Mouse (Mus musculus) adrenal gland (tissue): Measurements from ENCODE around the gene Cenpp.

Experiments
- intact Hi-C: fragments of 180-260 bp; cut with DNase I; formaldehyde crosslinking; loops from one replicate; pipeline ENCODE4 v1.15.1; 2025
- long read RNA-seq, 2 experiments: library from polyadenylated mRNA; unstranded; transcript quantifications; one replicate each; pipeline ENCODE4 v2.0.0; 2020; ENCODE audit warnings: borderline replicate concordance in 1 of 2; ENCODE audit not compliant: insufficient replicate concordance in 1 of 2

Gene Cenpp
- long read RNA-seq, experiment 1, partial matches to known transcripts: 1 of 4 reads
- long read RNA-seq, experiment 1, other reads (novel, unspliced or antisense): 2 of 4 reads
- long read RNA-seq, experiment 2, partial matches to known transcripts: 0 of 2 reads
- long read RNA-seq, experiment 2, other reads (novel, unspliced or antisense): 1 of 2 reads

DNA sequence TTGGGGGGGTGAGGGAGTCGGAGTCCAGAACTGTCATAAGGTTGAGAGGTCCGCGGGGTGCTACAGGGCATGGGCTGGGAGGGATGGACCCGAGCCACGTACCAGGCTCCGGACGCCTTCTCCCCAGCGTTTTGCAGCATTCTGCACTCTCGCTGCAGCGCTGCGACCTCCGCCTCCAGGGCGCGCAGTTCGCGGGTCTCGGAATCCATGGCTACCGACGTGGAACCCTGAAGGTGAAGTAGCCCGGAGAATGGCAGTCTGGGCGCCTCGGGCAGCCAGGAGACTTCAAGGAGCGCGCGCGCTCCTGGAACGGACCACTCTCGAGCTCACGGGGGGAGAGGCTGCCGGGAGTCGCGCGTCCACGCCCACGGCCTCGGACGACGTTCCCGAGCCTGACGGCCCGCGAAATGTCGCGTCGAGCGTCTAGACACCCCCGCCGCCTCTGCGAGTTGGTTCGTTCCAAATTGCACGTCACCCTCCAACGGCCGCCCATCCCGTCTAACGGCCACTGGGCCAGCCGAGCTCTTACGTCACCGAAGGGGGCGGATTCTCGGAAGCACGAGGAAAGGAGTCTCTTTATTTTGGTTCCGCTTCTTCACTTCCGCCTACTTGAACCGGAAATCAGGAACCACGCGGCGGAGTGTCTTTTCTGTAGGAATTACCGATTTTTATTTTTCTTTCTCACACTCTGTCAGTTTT is at the start of gene Cenpp, which contains the start of gene Nol8:
Gene Cenpp (minus strand): TSS at position 305 of the 699 bp plus-strand sequence.
Gene Nol8 (plus strand): TSS at position 598 of the 699 bp plus-strand sequence.
- intact Hi-C loops: loop anchor here (5.0 kb wide), 1 partner anchor 315 kb away; no protein-coding TSS in a partner anchor

DNA sequence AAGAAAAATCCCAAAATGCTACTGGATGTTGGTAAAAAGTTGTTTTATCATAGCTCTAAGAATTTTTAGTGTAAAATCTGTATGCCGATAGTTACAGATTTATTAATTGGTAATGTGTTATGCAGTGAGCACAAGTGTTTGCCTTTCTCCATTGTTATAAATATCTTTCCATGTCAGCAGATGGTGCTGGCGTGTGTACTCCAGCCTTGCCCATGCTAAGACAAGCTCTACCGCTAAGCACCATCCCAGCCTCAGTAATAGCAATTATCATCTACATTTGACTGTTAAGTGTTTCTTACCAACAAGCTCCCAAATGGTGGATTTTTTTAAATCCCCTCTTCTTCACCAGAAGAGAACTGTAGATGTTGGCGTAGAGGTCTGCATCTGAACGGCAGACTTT is 38.5 kb upstream of the Cenpp start:
- intact Hi-C loops: no loop called here

DNA sequence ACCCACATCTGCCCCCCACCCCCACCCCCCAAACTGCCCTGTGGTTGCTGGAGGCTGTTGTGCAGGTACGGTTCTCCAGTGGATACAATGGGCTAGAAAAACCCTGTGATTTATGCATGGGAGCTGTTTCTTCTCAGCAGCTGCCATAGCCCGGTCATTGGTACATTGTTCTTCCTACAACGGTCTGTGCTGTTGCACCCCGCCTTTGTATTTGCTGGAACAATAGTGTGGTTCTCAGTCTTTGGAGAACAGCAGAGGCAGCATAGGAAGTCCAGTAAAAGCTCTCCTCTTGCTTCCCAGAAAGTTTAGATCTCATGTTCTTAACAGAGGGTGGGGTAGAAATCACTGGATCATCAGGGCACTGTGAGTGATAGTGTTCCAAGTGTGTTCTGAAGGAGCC is 31.7 kb upstream of the Cenpp start:
- intact Hi-C loops: no loop called here

DNA sequence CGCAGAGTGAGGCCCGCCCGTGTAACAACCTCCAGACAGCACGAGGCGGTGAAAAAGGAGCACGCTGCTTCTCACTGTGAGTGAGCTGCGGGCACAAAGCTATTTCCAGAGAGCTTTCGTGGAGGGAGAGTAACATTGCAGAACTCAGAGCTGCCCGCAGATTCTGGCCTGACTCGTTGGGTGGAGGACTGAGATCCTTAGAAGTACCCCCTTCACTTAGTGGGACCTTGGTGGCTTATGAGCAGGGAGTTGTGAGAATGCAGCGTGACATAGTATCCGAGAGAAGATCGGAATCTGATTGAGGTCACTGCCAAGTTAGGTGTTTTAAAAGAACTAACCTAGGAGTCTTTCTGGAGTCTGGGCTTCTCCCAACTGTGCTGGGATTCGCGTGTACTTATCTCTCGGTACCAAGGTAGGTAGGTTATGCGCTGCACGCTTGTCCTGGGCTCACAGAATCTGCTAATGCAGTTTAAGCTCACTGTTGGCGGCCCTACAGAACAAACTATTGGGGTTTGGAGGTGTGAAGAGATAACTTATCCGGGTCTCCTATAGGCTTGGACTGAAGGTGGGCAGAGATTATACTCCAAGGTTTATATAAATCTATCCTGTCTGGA is 29.8 kb upstream of the Cenpp start:
- intact Hi-C loops: no loop called here

DNA sequence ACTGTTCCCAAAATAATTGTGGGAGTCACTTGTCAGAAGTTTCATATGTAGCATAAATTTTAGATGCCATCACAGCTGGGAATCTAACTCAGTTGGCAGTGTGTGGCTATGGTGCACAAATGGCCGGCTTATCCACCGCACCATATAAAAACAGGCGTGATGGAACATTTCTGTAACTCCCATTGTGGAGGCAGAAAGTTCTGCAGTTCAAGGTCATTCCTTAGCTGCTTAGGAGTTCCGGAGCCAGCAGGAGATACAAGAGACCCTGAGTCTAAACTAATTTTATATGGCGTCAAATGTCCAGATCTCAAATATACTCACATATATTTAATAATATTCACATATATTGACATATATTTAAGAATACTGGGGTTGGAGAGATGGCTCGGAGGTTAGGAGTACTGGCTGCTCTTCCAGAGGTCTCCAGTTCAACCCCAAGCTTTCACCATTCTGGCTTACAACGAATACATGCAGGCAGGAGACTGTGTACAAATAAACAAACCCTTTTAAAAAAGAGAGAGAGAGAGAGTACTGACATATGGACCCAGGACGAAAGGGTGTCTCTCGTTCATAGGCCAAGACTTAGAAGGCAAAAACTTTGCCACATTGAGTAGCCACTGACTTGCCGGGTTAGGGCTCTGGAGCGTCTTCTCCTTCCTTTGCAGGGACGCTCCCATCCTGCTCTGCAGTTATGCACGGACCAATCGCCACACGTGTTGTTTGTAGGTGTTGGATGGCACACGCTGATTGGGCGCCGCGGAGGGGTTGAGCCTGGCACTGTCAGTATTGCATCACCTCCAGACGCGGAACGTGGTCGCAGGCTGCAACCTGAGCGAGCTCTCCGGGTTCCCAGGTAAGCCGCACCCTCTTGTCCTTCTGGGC is 29.0 kb upstream of the Cenpp start, which contains the start of gene Iars:
Gene Iars (plus strand): TSS at position 750 of the 882 bp plus-strand sequence.
- intact Hi-C loops: no loop called here

DNA sequence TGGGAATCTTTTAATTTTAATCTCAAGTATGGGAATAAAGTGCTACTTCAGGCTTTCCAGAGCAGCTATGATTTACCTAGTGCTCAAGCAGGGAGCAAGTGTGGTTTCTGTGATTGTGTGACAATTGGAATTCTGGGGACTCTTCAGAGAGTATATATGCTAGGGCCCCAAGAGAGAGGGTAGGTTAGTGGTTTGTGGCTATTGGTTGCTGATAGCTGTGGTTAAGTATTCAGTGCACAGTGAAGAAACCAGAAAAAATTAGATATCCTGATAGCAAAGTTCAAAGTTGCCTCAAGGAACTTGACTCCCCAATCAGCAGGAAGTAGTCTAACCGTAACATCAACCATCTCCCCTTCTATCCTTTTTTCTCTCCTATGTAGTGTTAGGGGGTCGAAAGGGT is 25.2 kb upstream of the Cenpp start:
- intact Hi-C loops: no loop called here

DNA sequence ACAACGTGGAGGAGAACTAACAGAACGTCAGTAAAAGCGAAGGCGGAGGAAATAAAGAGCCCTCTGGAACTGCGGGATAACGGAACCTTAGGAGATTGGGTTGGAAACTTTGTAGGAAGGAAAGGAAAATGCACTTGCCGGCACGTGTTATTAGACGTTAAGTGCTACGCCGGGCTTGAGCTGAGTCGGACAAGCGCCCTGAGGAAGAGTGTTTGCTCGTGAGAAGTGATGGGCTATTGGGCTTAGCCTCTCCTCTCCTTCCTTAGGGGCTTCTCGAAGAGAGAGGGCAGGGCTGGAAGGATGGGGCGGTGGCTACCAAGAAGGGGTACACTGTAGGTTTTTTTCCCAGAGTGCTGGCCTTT is 576 bp upstream of the Cenpp start:
- intact Hi-C loops: loop anchor here (5.0 kb wide), 1 partner anchor 316 kb away; no protein-coding TSS in a partner anchor

DNA sequence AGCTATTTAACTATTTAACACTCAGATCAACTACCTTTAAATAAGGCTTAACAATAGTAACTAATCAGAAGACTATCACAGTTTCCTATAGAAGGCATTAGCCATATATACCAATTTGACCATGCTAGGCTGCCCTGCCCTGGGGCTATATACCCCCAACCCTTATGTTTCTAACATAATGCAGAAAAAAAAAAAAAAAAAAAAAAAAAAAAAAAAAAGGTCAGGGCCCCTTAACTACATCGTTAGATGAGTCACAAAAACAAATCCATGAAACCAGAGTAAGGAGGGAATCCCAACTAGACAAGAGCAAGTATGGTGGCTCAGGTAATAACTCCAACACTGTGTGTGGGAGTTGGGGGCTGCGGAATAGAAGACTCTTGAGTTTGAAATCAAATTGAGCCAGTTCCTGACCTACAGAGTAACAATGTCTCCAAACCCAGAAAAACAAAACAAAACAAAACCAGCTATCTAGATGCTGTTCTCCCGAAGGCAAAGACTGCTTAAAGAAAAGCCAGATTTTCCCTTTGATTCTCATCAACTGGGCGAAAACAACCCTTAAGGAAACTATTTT is 719 bp downstream of the Cenpp start:
- intact Hi-C loops: loop anchor here (5.0 kb wide), 1 partner anchor 315 kb away; no protein-coding TSS in a partner anchor

DNA sequence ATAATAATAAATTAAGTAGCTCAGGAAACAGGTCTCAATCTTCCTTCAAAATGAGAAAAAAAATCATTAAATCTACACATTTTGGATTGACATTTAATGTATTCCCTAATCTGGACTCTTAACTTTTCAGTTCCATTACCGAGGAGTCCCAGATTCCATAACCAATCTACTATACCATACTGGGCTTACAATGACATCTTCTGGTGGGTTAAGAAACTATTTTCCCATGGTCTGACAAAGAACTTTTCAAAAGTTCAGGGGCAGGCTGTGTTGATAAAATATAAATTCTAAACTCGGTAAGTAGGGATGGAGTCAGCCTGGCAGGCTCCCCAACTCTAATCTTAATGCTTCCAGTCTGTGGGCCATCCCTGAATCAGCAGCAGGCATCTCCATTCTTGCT is 1.4 kb downstream of the Cenpp start:
- intact Hi-C loops: loop anchor here (5.0 kb wide), 1 partner anchor 314 kb away; no protein-coding TSS in a partner anchor

DNA sequence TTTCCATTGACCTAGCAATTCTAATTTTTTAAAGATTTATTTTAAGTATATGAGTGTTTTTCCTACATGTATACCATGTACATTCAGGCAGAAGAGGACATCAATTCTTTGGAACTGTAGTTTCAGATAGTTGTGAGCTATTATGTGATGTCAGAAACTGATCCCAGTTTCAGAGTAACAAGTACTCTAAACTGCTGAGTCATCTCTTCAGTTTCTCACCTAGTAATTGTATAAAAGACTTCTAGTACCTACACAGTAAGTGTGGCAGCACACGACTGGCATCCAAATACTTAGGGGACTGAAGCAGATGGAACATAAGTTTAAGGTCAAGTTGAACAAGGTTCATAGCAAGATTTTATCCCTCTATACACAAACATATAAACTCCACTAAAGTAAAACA is 6.6 kb downstream of the Cenpp start:
- intact Hi-C loops: no loop called here

DNA sequence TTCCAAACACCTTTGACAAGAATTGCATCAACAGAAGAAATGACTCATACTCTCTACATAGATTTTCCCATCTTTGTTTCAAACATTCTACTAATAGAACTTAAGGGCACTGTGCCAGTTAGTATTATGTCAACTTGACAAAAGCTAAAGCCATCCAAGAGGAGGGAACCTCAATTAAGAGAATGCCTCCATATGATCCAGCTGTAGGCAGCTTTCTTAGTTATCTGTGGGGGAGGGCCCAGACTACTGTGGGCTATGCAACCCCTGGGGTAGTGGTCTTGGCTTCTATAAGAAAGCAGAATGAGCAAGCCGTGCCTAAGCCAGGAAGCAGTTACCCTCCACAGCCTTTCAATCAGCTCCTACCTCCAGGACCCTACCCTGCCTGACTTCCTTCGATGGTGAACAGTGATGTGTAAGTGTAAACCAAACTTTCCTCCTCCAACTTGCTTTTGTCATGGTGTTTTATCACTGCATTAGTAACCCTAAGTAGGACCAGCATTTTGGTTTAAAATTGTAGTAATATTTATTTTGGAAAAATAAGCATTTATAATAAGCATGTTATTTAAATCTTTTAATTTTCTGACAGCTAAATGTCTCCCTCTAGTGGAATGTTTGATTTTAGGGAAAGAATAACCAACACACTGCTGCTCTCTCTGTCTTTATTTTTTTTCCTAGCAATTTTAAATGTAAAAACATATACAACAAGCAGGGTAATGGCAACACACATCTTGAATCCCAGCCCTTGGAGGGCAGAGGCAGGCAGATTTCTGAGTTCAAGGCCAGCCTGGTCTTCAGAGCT is 7.7 kb downstream of the Cenpp start:
- intact Hi-C loops: loop anchor here (1.0 to 5.0 kb wide), 2 partner anchors 83 to 196 kb away; no protein-coding TSS in a partner anchor

DNA sequence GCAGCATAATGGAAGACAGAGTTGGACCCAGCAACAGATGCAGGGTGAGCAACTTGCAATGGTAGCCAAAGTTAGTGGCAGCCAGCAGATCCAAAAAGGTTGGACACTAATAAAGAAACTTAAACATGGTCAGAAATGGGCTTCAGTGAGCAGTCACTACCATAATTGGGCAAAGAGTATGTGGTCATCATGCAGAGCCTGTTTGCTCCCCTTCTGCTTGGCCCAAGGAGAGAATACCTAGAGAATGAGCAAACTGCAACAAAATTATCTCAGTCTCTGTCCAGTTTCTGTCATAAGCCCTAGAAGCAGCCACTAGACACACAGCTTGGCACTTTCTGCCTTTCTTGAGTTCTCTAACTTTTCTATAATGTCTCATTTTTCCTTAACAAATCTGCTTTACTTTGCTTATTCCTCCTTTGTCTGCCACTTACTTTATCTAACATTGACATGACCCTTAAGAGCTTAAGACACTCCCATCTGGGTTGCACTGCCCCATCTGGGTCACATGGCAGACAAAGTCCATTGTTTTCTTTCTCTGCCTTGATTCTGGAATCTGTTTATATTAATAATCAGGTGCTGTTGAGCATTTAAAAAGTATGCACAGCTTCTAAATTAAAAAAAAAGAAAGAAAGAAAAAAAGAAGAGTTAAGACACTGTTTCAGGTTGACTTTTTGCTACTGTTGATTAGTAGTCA is 8.8 kb downstream of the Cenpp start:
- intact Hi-C loops: loop anchor here (5.0 kb wide), 1 partner anchor 82 kb away; no protein-coding TSS in a partner anchor

DNA sequence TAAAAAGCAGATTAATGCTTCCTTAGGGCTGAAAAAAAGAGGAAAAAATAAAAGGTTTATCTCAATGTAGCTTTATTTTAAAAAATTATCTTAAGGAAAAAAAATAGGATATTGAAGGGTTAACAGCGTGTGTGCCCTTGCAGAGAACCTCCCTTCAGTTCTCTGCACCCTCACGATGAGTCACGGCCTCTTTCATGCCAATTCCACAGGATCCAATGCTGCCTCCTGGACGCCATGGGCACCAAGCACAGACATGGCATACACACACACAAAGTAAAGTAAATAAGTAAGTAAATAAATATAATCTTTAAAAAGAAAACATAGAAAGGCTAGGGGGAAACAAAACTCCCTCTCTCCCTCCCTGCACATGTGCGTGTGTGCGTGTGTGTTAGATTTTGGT is 9.9 kb downstream of the Cenpp start:
- intact Hi-C loops: loop anchor here (5.0 kb wide), 1 partner anchor 80 kb away; no protein-coding TSS in a partner anchor

DNA sequence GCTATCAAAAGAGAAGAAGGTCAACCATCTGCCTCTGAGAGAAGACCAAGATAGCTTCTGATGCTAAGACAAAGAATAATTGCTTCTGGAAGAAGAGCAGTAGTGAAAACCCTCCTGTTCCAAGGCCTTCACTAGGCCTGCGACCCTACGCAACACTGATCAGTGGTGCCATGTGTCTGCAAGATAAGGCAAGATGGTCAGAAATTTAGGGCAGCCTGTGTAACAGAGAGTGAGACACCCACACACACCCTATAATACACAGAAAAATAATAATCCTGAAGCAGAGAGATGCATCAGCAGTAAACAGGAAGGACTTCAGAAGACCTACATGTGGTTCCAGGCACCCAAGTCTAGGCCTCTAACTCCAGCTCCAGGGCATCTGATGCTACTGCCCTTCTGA is 12.6 kb downstream of the Cenpp start:
- intact Hi-C loops: loop anchor here (5.0 kb wide), 1 partner anchor 78 kb away; no protein-coding TSS in a partner anchor

DNA sequence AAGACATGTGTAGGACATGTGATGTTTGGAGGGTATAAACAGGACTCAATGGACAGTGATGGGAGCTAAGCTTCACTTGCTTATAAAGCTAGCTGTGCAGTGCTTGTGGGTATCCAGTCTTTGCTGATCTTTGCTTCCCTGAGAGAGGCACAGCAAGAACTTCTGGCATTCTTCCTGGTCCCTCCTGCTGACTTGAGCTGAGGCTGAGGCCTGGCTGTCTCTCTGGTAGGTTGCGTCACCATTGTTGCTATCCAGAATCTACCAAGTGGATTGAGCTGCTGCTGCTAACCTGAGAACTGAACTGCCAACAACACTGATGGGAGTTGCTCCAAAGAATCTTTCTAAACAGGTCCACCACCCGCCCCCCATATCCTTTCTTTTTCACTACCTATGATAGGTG is 23.5 kb downstream of the Cenpp start:
- intact Hi-C loops: no loop called here

DNA sequence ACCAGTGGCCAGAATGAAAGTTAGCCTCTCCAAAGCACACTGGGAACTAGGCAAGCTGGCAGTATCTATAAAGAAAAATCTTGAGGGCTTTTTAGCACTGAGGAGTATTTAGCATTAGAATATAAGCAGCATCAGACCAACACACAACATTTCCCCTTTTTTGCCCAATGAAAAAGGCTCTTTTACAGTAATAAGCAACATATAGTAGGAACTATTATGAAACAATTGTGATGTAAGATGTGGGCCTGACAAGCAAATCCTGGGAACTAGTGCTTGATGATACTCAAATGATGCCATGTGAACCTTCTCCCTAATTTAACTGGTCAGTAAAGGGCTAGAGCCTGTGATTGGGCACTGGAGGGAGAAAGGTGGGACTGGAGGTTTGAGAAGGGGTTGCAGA is 24.4 kb downstream of the Cenpp start:
- intact Hi-C loops: no loop called here

DNA sequence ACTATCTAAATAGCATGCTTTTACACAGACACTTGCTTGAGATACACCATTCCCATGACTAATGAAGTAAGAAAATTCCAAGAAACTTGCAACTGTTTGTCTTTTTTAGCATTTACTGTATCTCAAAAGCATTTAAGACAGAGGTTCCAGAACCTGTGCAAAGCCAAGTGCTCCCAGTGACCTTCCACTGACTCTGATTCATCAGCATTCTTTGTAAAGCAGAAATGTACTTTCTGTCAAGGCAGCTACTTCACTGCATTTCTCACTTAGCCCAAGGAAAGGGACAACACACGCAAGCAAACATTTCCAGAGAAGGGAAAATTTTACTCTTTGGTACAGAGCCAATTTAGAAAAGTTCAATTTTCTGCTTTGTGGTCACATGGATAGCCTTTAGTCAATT is 29.4 kb downstream of the Cenpp start:
- intact Hi-C loops: no loop called here

DNA sequence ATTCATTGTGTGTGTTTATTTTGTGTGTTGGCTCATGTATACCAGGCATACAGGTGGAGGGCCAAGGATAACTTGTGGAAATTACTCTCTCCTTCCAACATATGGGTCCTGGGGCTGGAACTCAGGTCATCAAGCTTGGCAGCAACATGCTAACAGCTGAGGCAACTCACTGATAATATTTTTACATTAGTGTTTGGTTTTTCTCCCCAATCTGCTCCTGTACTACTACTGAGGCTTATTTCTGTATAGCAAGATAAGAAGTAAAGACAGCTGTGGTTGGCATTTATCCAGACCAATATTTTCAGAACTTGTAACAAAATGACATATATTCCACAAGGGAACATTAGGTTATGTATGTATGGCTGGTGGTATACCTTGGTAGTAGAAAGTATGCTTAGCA is 34.2 kb downstream of the Cenpp start:
- intact Hi-C loops: no loop called here

DNA sequence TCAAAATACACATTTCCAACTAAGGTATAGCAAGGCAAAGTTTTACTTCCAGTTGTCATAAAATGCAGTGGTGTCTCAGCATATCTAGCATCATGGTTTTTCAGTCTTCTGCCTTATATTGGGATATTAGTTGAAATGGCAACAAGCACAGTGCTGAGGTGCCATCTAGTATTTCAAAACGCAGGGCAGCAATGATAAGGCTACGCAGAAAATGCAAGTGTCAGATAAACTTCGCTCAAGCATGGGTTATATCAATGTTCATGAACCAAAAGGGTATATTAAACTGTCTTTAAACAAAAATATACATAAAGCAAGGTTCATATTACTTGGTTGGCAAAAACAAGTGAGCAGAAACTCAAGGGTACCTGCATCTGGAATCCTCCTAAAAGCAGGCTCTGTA is 35.6 kb downstream of the Cenpp start:
- intact Hi-C loops: no loop called here
